Mouse (Mus musculus): ENCODE measurements around the gene Sytl2. TPM values are rescaled to one million over a fixed set of nuclear protein-coding genes. Genes with fewer than 3 reads are reported as not detected.

The Sytl2 gene
- polyA plus RNA-seq, 1 experiment = 5.9 TPM

GRCm38 (mm10) chr7:90312151-90312883 lies 10.3 kb downstream of the Sytl2 start:
- TF ChIP-seq CTCF (IDR thresholded peaks at IDR 0.05; ENCODE audit: borderline replicate concordance, extremely low read depth, insufficient read depth, insufficient read length) (no peak), POLR2A (IDR thresholded peaks at IDR 0.05; ENCODE audit: borderline replicate concordance, extremely low read depth, insufficient read depth, insufficient read length, poor library complexity, severe bottlenecking) (no peak)
- DNase-seq (ENCODE audit: low read depth) = no peak

DNA sequence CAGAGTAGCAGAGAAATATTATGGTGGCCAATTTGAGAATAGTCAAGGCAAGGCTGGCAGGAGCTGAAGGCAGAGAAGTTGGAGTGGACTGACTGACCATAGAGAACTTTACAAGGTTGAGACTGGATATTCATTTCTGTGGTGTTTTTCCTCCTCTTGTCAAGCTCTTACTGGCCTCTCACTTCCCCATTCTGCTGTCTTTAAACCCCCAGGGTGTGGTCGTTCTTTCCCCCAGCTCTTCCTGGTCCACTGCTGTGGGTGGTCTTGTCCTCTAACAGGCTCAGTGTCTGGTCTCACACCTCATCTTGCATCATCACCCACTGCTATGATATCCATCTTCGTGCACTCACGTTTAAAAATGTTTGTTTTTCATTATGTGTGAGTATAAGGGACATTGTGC lies 11.4 kb downstream of the Sytl2 start:
- no peak for TF ChIP-seq CTCF (IDR thresholded peaks at IDR 0.05; ENCODE audit: borderline replicate concordance, extremely low read depth, insufficient read depth, insufficient read length)
- no peak for TF ChIP-seq POLR2A (IDR thresholded peaks at IDR 0.05; ENCODE audit: borderline replicate concordance, extremely low read depth, insufficient read depth, insufficient read length, poor library complexity, severe bottlenecking)
- DNase-seq (ENCODE audit: low read depth) = no peak

GRCm38 (mm10) chr7:90316823-90317222 lies 14.8 kb downstream of the Sytl2 start:
- TF ChIP-seq CTCF (IDR thresholded peaks at IDR 0.05; ENCODE audit: borderline replicate concordance, extremely low read depth, insufficient read depth, insufficient read length) (no peak), POLR2A (IDR thresholded peaks at IDR 0.05; ENCODE audit: borderline replicate concordance, extremely low read depth, insufficient read depth, insufficient read length, poor library complexity, severe bottlenecking) (no peak)

GRCm38 (mm10) chr7:90319446-90319845 lies 17.4 kb downstream of the Sytl2 start:
- TF ChIP-seq POLR2A (IDR thresholded peaks at IDR 0.05; ENCODE audit: borderline replicate concordance, extremely low read depth, insufficient read depth, insufficient read length, poor library complexity, severe bottlenecking) = no peak
- no peak for TF ChIP-seq CTCF (IDR thresholded peaks at IDR 0.05; ENCODE audit: borderline replicate concordance, extremely low read depth, insufficient read depth, insufficient read length)
- DNase-seq (ENCODE audit: low read depth) = no peak

More at GRCm38 (mm10) chr7:90316823-90317222, 14.8 kb downstream of the Sytl2 start:
- no peak for DNase-seq (ENCODE audit: low read depth)

DNA sequence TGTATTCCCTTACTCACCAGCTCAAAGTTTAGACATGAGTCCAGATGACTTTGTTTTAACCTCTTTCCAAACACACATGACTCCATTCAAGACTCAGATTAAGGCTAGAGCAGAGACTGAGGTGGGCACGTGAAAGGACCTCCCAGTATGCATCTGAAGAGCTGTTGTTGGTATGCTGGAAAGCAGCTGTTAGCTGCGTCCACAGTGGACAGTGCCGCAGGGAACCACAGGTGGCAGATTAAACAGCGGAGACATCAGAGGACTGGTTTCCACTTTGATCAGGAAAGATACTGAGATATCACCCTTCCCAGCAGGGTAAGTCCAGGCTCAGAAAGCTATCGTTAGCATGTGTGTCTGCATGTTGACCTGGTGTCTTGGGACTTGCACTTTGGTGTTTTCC lies 18.1 kb downstream of the Sytl2 start:
- no peak for TF ChIP-seq POLR2A (IDR thresholded peaks at IDR 0.05; ENCODE audit: borderline replicate concordance, extremely low read depth, insufficient read depth, insufficient read length, poor library complexity, severe bottlenecking)
- TF ChIP-seq CTCF (IDR thresholded peaks at IDR 0.05; ENCODE audit: borderline replicate concordance, extremely low read depth, insufficient read depth, insufficient read length) = no peak

DNA sequence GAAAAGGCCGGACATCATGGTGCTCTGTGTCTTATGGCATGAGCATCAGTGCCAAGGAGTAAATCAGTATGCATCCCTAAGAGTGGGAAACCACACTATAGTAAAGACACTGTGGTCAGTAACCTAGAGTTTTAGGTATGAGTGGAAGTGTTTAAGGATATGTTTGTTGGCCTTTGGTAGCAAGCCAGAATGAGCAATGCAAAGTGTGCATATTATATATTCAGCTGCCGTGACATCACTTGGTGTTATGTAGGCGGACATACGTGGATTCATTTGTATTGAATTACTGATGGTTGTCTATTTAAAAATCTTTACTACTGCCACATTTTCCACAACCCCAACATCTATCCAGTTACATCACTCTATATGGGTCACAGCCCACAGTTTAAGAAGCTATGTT lies 23.1 kb downstream of the Sytl2 start:
- no peak for TF ChIP-seq POLR2A (IDR thresholded peaks at IDR 0.05; ENCODE audit: borderline replicate concordance, extremely low read depth, insufficient read depth, insufficient read length, poor library complexity, severe bottlenecking)
- TF ChIP-seq CTCF (IDR thresholded peaks at IDR 0.05; ENCODE audit: borderline replicate concordance, extremely low read depth, insufficient read depth, insufficient read length) = no peak
- no peak for DNase-seq (ENCODE audit: low read depth)

More for the DNA sequence above, 18.1 kb downstream of the Sytl2 start:
- no peak for DNase-seq (ENCODE audit: low read depth)

DNA sequence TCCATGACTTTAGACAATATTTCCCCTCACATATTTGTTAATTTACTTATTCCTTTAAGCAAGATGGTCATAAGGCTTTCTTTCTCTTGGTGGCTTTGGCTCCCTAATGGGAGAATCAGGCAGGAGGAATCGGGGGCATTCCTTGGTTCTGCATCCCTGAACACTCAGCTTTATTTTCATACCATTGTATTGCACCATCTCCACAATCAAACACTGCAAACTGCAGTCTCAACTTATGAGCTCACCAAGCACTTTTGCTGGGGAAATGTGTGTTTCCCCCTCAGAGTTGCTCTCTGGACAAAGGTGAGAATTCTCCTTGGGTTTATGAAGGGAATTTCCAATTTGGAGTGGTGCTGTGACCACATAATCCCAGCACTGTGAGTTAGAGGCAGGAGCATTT lies 28.1 kb downstream of the Sytl2 start:
- no peak for TF ChIP-seq POLR2A (IDR thresholded peaks at IDR 0.05; ENCODE audit: borderline replicate concordance, extremely low read depth, insufficient read depth, insufficient read length, poor library complexity, severe bottlenecking)
- no peak for TF ChIP-seq CTCF (IDR thresholded peaks at IDR 0.05; ENCODE audit: borderline replicate concordance, extremely low read depth, insufficient read depth, insufficient read length)
- DNase-seq (ENCODE audit: low read depth) = no peak

GRCm38 (mm10) chr7:90332483-90333065 lies 30.5 kb downstream of the Sytl2 start:
- no peak for DNase-seq (ENCODE audit: low read depth)
- TF ChIP-seq POLR2A (IDR thresholded peaks at IDR 0.05; ENCODE audit: borderline replicate concordance, extremely low read depth, insufficient read depth, insufficient read length, poor library complexity, severe bottlenecking) (no peak), CTCF (IDR thresholded peaks at IDR 0.05; ENCODE audit: borderline replicate concordance, extremely low read depth, insufficient read depth, insufficient read length) (no peak)

DNA sequence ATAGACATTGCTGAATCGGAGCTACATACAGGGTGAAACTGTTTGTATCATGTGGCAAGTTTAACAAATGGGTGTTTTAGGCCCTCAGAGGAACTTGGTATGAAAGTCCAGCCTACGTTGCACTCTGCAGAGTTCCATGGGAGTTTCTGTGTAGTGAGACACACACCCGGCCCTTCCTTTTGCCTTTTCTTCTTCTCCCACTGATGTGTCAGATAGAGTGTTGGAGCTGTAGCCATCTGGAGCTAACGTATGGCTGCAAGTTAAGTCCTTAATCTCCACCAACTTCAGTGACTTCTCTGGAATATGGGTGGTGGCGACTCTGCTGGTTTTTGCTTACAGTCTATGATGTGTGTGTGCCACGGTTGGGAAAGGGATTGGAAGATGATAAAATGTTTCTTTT lies 32.3 kb downstream of the Sytl2 start:
- TF ChIP-seq CTCF (IDR thresholded peaks at IDR 0.05; ENCODE audit: borderline replicate concordance, extremely low read depth, insufficient read depth, insufficient read length) = no peak
- TF ChIP-seq POLR2A (IDR thresholded peaks at IDR 0.05; ENCODE audit: borderline replicate concordance, extremely low read depth, insufficient read depth, insufficient read length, poor library complexity, severe bottlenecking) = no peak
- DNase-seq (ENCODE audit: low read depth) = no peak

GRCm38 (mm10) chr7:90334831-90335230 lies 32.8 kb downstream of the Sytl2 start:
- DNase-seq (ENCODE audit: low read depth) = no peak
- no peak for TF ChIP-seq POLR2A (IDR thresholded peaks at IDR 0.05; ENCODE audit: borderline replicate concordance, extremely low read depth, insufficient read depth, insufficient read length, poor library complexity, severe bottlenecking)
- no peak for TF ChIP-seq CTCF (IDR thresholded peaks at IDR 0.05; ENCODE audit: borderline replicate concordance, extremely low read depth, insufficient read depth, insufficient read length)

DNA sequence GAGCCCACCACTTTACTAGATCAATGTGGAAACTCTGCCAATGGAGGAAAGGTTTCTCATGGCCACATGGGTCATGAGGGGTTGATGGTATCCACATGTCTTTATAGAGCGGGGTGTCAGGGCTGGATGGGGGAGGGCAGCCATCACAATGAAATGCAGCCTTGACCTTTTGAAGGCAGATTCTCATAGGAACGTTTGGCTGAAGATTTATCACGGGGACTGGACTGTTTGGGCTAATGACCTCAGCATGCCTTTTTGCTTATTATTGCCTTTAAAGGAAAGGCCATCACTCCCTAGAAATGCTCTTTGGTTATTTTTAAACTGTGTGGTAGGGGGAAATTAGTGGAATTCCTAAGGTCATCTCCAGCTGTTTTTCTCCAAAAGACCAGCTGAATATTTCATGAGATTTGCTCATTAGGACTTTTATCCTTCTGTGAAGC lies 33.7 kb downstream of the Sytl2 start:
- peak; percentile 3 for DNase-seq (ENCODE audit: low read depth)
- TF ChIP-seq CTCF (IDR thresholded peaks at IDR 0.05; ENCODE audit: borderline replicate concordance, extremely low read depth, insufficient read depth, insufficient read length) (no peak), POLR2A (IDR thresholded peaks at IDR 0.05; ENCODE audit: borderline replicate concordance, extremely low read depth, insufficient read depth, insufficient read length, poor library complexity, severe bottlenecking) (no peak)
